Mouse (Mus musculus) liver, embryonic 13.5 days (tissue): ENCODE measurements around the gene B3gntl1. TPM values are rescaled to one million over a fixed set of nuclear protein-coding genes. Genes with fewer than 3 reads are reported as not detected.

Experiments used
- ATAC-seq: fragments of 200-750 bp; cut with Nextera tagmentation; 2 replicates; pipeline ENCODE4 v1.8.0; 2017; ENCODE audit warnings: low read depth, mild to moderate bottlenecking, moderate number of reproducible peaks, moderate library complexity
- DNase-seq: peaks from one replicate; pipeline ENCODE4 v3.0.0; 2022
- H3K27ac ChIP-seq: fragments of 300-500 bp; sonication (generic); 2 replicates; pipeline ENCODE4 v1.5.1; 2015; ENCODE audit warnings: moderate library complexity, mild to moderate bottlenecking, inconsistent platforms
- H3K27me3 ChIP-seq: fragments of 300-500 bp; sonication (generic); 2 replicates; pipeline ENCODE4 v1.6.1; 2015; ENCODE audit warnings: mild to moderate bottlenecking, inconsistent platforms
- H3K36me3 ChIP-seq: fragments of 300-500 bp; sonication (generic); 2 replicates; pipeline ENCODE4 v1.6.1; 2015; ENCODE audit warnings: mild to moderate bottlenecking, inconsistent platforms
- H3K4me1 ChIP-seq: fragments of 300-500 bp; sonication (generic); replicated peaks from 2 replicates; pipeline ENCODE4 v1.6.1; 2015; ENCODE audit warnings: inconsistent platforms
- H3K4me2 ChIP-seq: fragments of 300-500 bp; sonication (generic); 2 replicates; pipeline ENCODE4 v1.6.1; 2015; ENCODE audit warnings: inconsistent platforms, mild to moderate bottlenecking, moderate library complexity
- H3K4me3 ChIP-seq: fragments of 300-500 bp; sonication (generic); replicated peaks from 2 replicates; pipeline ENCODE4 v1.5.1; 2015; ENCODE audit warnings: mild to moderate bottlenecking, inconsistent platforms
- H3K9ac ChIP-seq: fragments of 300-500 bp; sonication (generic); 2 replicates; pipeline ENCODE4 v1.6.1; 2015; ENCODE audit warnings: mild to moderate bottlenecking, inconsistent platforms
- H3K9me3 ChIP-seq: fragments of 300-500 bp; sonication (generic); replicated peaks from 2 replicates; pipeline ENCODE4 v1.6.1; 2016; ENCODE audit warnings: inconsistent platforms
- WGBS: fragments of 180-500 bp; shearing (Covaris S2); methylation state at CpG from one replicate; pipeline ENCODE4 v1.1.7; 2015; ENCODE audit not compliant: insufficient replicate concordance; 5-methylcytosine and 5-hydroxymethylcytosine counted together
- polyA plus RNA-seq: library from polyadenylated mRNA; unstranded; fragments of >200 nt; fragmentation: Nextera tagmentation; extraction: Ambion mirVana; gene quantifications from 2 replicates; pipeline ENCODE4 v1.2.1, GENCODE M21; 2015

B3gntl1 gene
- 1.9 and 2.1 TPM in 2 replicates for polyA plus RNA-seq

- no peaks in the 10 kb centered on the region for H3K27me3 ChIP-seq
- H3K4me2 ChIP-seq: peak within 1 kb of the TSS; percentile 89
- WGBS: under 1% methylated on average over 46 of the region's 46 CpGs
- peak within 1 kb of the TSS; percentile 67 for H3K27ac ChIP-seq
- H3K36me3 ChIP-seq: 0 out of 2 replicates have a peak, but pooled peaks cover 6% of the 10 kb centered on the region
- no peaks in the 10 kb centered on the region for H3K9me3 ChIP-seq
- peak within 1 kb of the TSS; percentile 71 for H3K9ac ChIP-seq
- H3K4me1 ChIP-seq: peaks cover 14% of the 10 kb centered on the region
- H3K4me3 ChIP-seq: peak within 1 kb of the TSS; percentile 69
- DNase-seq (peak; percentile 97), ATAC-seq (peak; percentile 99)
Observed at GRCm38 (mm10) chr11:121672990-121673572, at the start of gene B3gntl1. TSS of gene B3gntl1 (minus strand) at chr11:121673153.

GRCm38 (mm10) chr11:121722434-121722833, 49.5 kb upstream of the B3gntl1 start:
- no peak overlapping the region for H3K9ac ChIP-seq
- H3K4me2 ChIP-seq: no peak overlapping the region
- ATAC-seq (no peak), DNase-seq (no peak)
- no peak overlapping the region for H3K4me3 ChIP-seq
- no peaks in the 10 kb centered on the region for H3K36me3 ChIP-seq
- 49% methylated on average over 2 of the region's 2 CpGs for WGBS
- H3K4me1 ChIP-seq: no peaks in the 10 kb centered on the region
- no peak overlapping the region for H3K27ac ChIP-seq
- no peaks in the 10 kb centered on the region for H3K9me3 ChIP-seq
- no peaks in the 10 kb centered on the region for H3K27me3 ChIP-seq

- WGBS: 73% methylated on average over 3 of the region's 3 CpGs
- Histone ChIP-seq H3K27ac (no peak overlapping the region), H3K27me3 (no peaks in the 10 kb centered on the region), H3K4me1 (no peaks in the 10 kb centered on the region), H3K36me3 (no peaks in the 10 kb centered on the region), H3K4me2 (no peak overlapping the region), H3K9me3 (no peaks in the 10 kb centered on the region), H3K4me3 (no peak overlapping the region), H3K9ac (no peak overlapping the region)
- DNase-seq (no peak), ATAC-seq (no peak)
Observed at GRCm38 (mm10) chr11:121720752-121721151, 47.8 kb upstream of the B3gntl1 start.

GRCm38 (mm10) chr11:121717724-121718123, 44.8 kb upstream of the B3gntl1 start:
- Histone ChIP-seq H3K9me3 (no peaks in the 10 kb centered on the region), H3K4me3 (no peak overlapping the region), H3K4me2 (no peak overlapping the region), H3K9ac (no peak overlapping the region), H3K27ac (no peak overlapping the region), H3K36me3 (no peaks in the 10 kb centered on the region), H3K4me1 (no peaks in the 10 kb centered on the region), H3K27me3 (no peaks in the 10 kb centered on the region)
- DNase-seq (no peak), ATAC-seq (no peak)
- 46% methylated on average over 6 of the region's 6 CpGs for WGBS

GRCm38 (mm10) chr11:121714745-121715485, 42.0 kb upstream of the B3gntl1 start:
- no peak overlapping the region for H3K27ac ChIP-seq
- WGBS: 65% methylated on average over 2 of the region's 2 CpGs
- no peak overlapping the region for H3K9ac ChIP-seq
- ATAC-seq (no peak), DNase-seq (no peak)
- H3K4me1 ChIP-seq: no peaks in the 10 kb centered on the region
- H3K4me3 ChIP-seq: no peak overlapping the region
- H3K36me3 ChIP-seq: no peaks in the 10 kb centered on the region
- H3K9me3 ChIP-seq: no peaks in the 10 kb centered on the region
- no peak overlapping the region for H3K4me2 ChIP-seq
- H3K27me3 ChIP-seq: no peaks in the 10 kb centered on the region

- Histone ChIP-seq H3K9ac (no peak overlapping the region), H3K27me3 (no peaks in the 10 kb centered on the region), H3K4me2 (no peak overlapping the region), H3K27ac (no peak overlapping the region), H3K9me3 (no peaks in the 10 kb centered on the region), H3K36me3 (no peaks in the 10 kb centered on the region), H3K4me1 (no peaks in the 10 kb centered on the region), H3K4me3 (no peak overlapping the region)
- no peak for DNase-seq
- WGBS: 49% methylated on average over 2 of the region's 2 CpGs
- ATAC-seq: no peak
Observed at GRCm38 (mm10) chr11:121713569-121713968, 40.6 kb upstream of the B3gntl1 start.

- Histone ChIP-seq H3K4me2 (no peak overlapping the region), H3K27me3 (0 out of 2 replicates have a peak, but pooled peaks cover 2% of the 10 kb centered on the region), H3K36me3 (no peaks in the 10 kb centered on the region), H3K27ac (no peak overlapping the region), H3K4me3 (no peak overlapping the region), H3K4me1 (no peaks in the 10 kb centered on the region), H3K9ac (no peak overlapping the region), H3K9me3 (no peaks in the 10 kb centered on the region)
- DNase-seq (no peak), ATAC-seq (no peak)
- WGBS: 58% methylated on average over 6 of the region's 6 CpGs
Observed at GRCm38 (mm10) chr11:121712987-121713386, 40.0 kb upstream of the B3gntl1 start.

GRCm38 (mm10) chr11:121710245-121710644, 37.3 kb upstream of the B3gntl1 start:
- no peak overlapping the region for H3K27ac ChIP-seq
- no peak overlapping the region for H3K4me2 ChIP-seq
- no peaks in the 10 kb centered on the region for H3K36me3 ChIP-seq
- 76% methylated on average over 5 of the region's 5 CpGs for WGBS
- ATAC-seq: no peak
- peaks cover 20% of the 10 kb centered on the region for H3K27me3 ChIP-seq
- no peaks in the 10 kb centered on the region for H3K9me3 ChIP-seq
- H3K9ac ChIP-seq: no peak overlapping the region
- no peak for DNase-seq
- no peak overlapping the region for H3K4me3 ChIP-seq
- no peaks in the 10 kb centered on the region for H3K4me1 ChIP-seq

GRCm38 (mm10) chr11:121709278-121709677, 36.3 kb upstream of the B3gntl1 start:
- Histone ChIP-seq H3K36me3 (no peaks in the 10 kb centered on the region), H3K4me3 (no peak overlapping the region), H3K27ac (no peak overlapping the region), H3K9me3 (no peaks in the 10 kb centered on the region), H3K9ac (no peak overlapping the region), H3K4me2 (no peak overlapping the region), H3K4me1 (no peaks in the 10 kb centered on the region), H3K27me3 (peaks cover 30% of the 10 kb centered on the region)
- ATAC-seq: no peak
- DNase-seq: no peak
- 29% methylated on average over 4 of the region's 4 CpGs for WGBS

- H3K4me3 ChIP-seq: no peak overlapping the region
- peaks cover 57% of the 10 kb centered on the region for H3K27me3 ChIP-seq
- DNase-seq: no peak
- ATAC-seq: no peak
- H3K9me3 ChIP-seq: no peaks in the 10 kb centered on the region
- H3K36me3 ChIP-seq: no peaks in the 10 kb centered on the region
- WGBS: 21% methylated on average over 7 of the region's 7 CpGs
- H3K4me2 ChIP-seq: no peak overlapping the region
- H3K9ac ChIP-seq: no peak overlapping the region
- peaks cover 4% of the 10 kb centered on the region; the same call in 1 of the 2 replicates for H3K4me1 ChIP-seq
- H3K27ac ChIP-seq: no peak overlapping the region
Observed at GRCm38 (mm10) chr11:121706521-121707005, 33.6 kb upstream of the B3gntl1 start.

- Histone ChIP-seq H3K9ac (0 out of 2 replicates have a peak overlapping the region, but pooled peaks have one; percentile 29), H3K27me3 (peaks cover 76% of the 10 kb centered on the region), H3K4me1 (peaks cover 4% of the 10 kb centered on the region; the same call in 1 of the 2 replicates), H3K4me2 (peak overlapping the region; percentile 74), H3K9me3 (no peaks in the 10 kb centered on the region), H3K27ac (no peak overlapping the region), H3K36me3 (no peaks in the 10 kb centered on the region), H3K4me3 (peak overlapping the region; percentile 61)
- 15% methylated on average over 16 of the region's 16 CpGs for WGBS
- no peak for ATAC-seq
- DNase-seq: no peak
Observed at GRCm38 (mm10) chr11:121703619-121704215, 30.8 kb upstream of the B3gntl1 start.
